Mouse (Mus musculus): ENCODE measurements around the gene Ccdc69.
"Not testable (repeated sequence)": the region's sequence is repeated elsewhere in the genome, so short reads cannot be mapped to it uniquely, and the experiment has no call there.

- TF ChIP-seq CTCF (IDR thresholded peaks at IDR 0.05; ENCODE audit: low read depth, low read length); POLR2A (IDR thresholded peaks at IDR 0.05; ENCODE audit: extremely low read depth, insufficient read depth, low read length): not testable (repeated sequence)
These were observed 18.4 kb upstream of the Ccdc69 start for GRCm38 (mm10) chr11:55096296-55096695.
